Mouse (Mus musculus) layer of hippocampus, adult 2 months (tissue): ENCODE measurements around the gene Olfr1097. TPM values are rescaled to one million over a fixed set of nuclear protein-coding genes. Genes with fewer than 3 reads are reported as not detected.

Experiments used
- DNase-seq, 2 experiments: peaks; one replicate each; pipeline ENCODE4 v3.0.0; 2022; ENCODE audit warnings: low spot score in 2 of 2
- H3K27ac ChIP-seq: fragments of 200-600 bp; 2 replicates; pipeline ENCODE4 v1.8.1; 2022
- H3K4me3 ChIP-seq: fragments of 200-600 bp; 2 replicates; pipeline ENCODE4 v1.8.1; 2022; ENCODE audit warnings: mild to moderate bottlenecking
- CTCF ChIP-seq: fragments of 200-600 bp; conservative IDR thresholded peaks from 2 replicates; pipeline ENCODE4 v1.8.1; 2022; ENCODE audit warnings: antibody characterized with exemption, mild to moderate bottlenecking, moderate library complexity
- long read RNA-seq, 2 experiments: library from polyadenylated mRNA; stranded (forward); transcript quantifications; one replicate each; pipeline ENCODE4 v2.0.0; 2021; ENCODE audit warnings: borderline mapping rate in 2 of 2
- total RNA-seq, 2 experiments: library from RNA; stranded (reverse); gene quantifications; 2 replicates each; pipeline ENCODE4 v1.2.3; 2021

The Olfr1097 gene
- not detected for total RNA-seq
- long read RNA-seq, experiment 1, result 0 reads
- long read RNA-seq, experiment 2, result 0 reads

DNA sequence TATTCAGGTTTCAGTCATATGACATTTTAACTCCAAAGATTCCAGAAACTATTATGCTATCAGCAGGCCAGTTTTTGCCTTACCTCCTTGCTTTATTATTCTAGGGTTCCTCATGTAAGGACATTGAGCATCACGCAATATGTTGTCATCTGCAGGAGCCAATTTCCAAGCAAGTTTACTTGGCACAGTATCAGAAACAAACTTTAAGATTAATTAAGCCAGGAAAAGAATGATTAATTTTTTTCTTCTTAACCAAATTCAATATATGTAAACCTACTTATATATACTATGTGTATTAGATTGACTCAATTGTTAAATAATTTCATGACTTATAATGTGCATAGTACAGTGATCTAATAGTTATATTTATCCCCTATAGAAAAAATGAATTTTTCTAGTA is at the start of gene Olfr1097:
Gene Olfr1097, minus strand, starts transcription at position 101 of the 400 bp plus-strand sequence.
- no peak for DNase-seq

DNA sequence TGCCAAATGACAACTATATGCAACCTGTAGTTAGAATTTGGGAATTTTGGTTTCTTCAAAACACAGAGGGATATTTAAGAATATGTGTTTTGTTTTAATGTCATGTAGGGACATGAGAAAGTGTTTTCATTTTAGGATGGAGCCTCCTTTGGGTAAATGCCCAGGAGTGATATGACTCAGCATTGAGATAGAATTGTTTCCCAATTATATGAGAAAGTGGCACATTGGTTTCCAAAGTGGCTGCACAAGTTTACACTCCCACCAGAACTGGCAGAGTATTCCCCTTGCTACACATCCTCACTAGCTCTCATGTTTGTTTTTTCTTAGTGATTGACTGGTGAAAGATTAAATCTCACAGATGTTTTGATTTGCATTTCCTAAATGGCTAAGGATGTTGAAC is 34.5 kb upstream of the Olfr1097 start:
- no peak for TF ChIP-seq CTCF
- Histone ChIP-seq H3K4me3 (no peak overlapping the region), H3K27ac (no peak overlapping the region)
- no peak for DNase-seq

More for the DNA sequence above, at the start of gene Olfr1097:
- H3K27ac ChIP-seq, result no peak within 1 kb of the TSS
- no peak within 1 kb of the TSS for H3K4me3 ChIP-seq
- no peak for TF ChIP-seq CTCF

DNA sequence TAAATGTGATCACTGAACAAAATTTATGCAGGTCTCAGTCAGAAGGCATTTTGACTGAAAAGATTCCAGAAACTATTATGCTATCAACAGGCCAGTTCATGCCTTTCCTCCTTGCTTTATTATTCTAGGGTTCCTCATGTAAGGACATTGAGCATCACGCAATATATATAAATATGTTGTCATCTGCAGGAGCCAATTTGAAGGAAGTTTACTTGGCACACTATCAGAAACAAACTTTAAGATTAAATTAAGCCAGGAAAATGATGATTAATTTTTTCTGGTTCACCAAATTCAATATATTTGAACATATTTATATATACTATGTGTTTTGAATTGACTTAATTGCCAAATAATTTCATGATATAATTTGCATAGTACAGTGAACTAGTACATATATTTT is 32.4 kb upstream of the Olfr1097 start, which contains the start of gene Olfr1098:
Gene Olfr1098, minus strand, starts transcription at position 101 of the 400 bp plus-strand sequence.
- TF ChIP-seq CTCF, result no peak
- no peak for DNase-seq
- H3K4me3 ChIP-seq, result no peak within 1 kb of the TSS

DNA sequence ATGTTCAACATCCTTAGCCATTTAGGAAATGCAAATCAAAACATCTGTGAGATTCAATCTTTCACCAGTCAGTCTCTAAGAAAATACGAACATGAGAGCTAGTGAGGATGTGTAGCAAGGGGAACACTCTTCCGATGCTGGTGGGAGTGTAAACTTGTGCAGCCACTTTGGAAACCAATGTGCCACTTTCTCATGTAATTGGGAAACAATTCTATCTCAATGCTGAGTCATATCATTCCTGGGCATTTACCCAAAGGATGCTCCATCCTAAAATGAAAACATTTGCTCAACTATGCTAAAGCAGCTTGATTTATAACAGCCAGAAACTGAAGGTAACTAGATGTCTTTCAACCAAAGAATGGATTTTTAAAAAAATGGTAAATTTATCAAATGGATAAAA is 13.6 kb upstream of the Olfr1097 start:
- no peak for TF ChIP-seq CTCF
- DNase-seq, result no peak

More for the DNA sequence above, 32.4 kb upstream of the Olfr1097 start, which contains the start of gene Olfr1098:
- no peak within 1 kb of the TSS for H3K27ac ChIP-seq

DNA sequence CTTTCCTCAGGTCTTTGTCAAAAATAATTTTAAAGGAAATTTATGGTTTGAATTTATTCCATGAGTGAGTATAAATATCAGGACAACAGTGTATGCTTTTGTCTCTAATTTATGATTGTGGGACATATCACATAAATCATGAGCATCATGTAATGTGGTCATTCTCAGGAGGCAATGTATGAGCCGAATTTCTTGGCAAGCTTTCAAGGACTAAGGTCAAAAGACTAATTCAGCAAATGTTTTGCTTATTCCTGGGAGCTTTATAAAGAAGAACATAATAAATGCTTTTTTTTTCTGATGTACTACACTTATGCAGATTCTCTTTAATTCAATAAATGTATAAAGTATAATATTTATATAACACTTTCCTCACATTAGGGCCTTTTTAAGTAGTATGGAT is 17.3 kb downstream of the Olfr1097 start, which contains the start of gene Gm13723:
Gene Gm13723, minus strand, starts transcription at position 101 of the 400 bp plus-strand sequence.
- no peak for DNase-seq
- H3K4me3 ChIP-seq, result no peak within 1 kb of the TSS
- H3K27ac ChIP-seq, result no peak within 1 kb of the TSS
- TF ChIP-seq CTCF, result no peak

More for the DNA sequence above, 13.6 kb upstream of the Olfr1097 start:
- H3K4me3 ChIP-seq, result no peak overlapping the region
- no peak overlapping the region for H3K27ac ChIP-seq

DNA sequence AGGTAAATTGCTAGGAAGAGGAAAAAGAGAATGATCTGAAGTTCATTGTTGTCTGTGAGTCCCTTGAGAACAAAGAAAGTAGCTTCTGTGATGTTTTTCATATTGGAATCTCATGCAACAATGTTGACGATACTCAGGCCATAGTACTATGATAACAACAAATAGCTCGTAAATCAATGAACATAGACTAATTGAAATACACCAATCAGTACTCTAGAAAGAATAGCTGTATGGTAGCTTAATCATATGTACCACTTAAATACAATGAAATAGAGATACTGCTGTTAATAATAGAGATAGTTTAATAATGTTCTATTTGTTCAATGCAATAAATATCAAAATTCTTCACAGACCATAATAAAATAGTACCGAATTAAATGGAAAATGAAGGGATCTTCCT is 40.4 kb downstream of the Olfr1097 start, which contains the start of gene Olfr1095:
Gene Olfr1095, minus strand, starts transcription at position 101 of the 400 bp plus-strand sequence.
- no peak within 1 kb of the TSS for H3K27ac ChIP-seq
- no peak within 1 kb of the TSS for H3K4me3 ChIP-seq
- no peak for TF ChIP-seq CTCF
- DNase-seq, result no peak

Other genes with a start within 250 kb of the Olfr1097 start
- not detected for gene Olfr1085, start 230.2 kb downstream of the Olfr1097 start, total RNA-seq
- gene Olfr1086, start 212.1 kb downstream of the Olfr1097 start, total RNA-seq, result not detected
- not detected for gene Olfr1087, start 193.8 kb downstream of the Olfr1097 start, total RNA-seq
- not detected for gene Olfr1089, start 158.5 kb downstream of the Olfr1097 start, total RNA-seq
- gene Olfr1090, start 133.2 kb downstream of the Olfr1097 start, total RNA-seq, result not detected
- not detected for gene Olfr1093, start 109.7 kb downstream of the Olfr1097 start, total RNA-seq
- not detected for gene Olfr141, start 82.2 kb downstream of the Olfr1097 start, total RNA-seq
- not detected for gene Olfr1094, start 67.6 kb downstream of the Olfr1097 start, total RNA-seq
- not detected for gene Olfr1095, start 40.5 kb downstream of the Olfr1097 start, total RNA-seq
- not detected for gene Gm13723, start 17.4 kb downstream of the Olfr1097 start, total RNA-seq
- not detected for gene Olfr1098, start 32.3 kb upstream of the Olfr1097 start, total RNA-seq
- not detected for gene Olfr1099, start 68.5 kb upstream of the Olfr1097 start, total RNA-seq
- not detected for gene Olfr1100, start 87.7 kb upstream of the Olfr1097 start, total RNA-seq
- gene Olfr1101, start 99.0 kb upstream of the Olfr1097 start, total RNA-seq, result not detected
- gene Olfr1102, start 106.2 kb upstream of the Olfr1097 start, total RNA-seq, result not detected
- not detected for gene Olfr1104, start 134.9 kb upstream of the Olfr1097 start, total RNA-seq
- not detected for gene Olfr1105, start 144.3 kb upstream of the Olfr1097 start, total RNA-seq
- gene Olfr1106, start 160.1 kb upstream of the Olfr1097 start, total RNA-seq, result not detected
- gene Olfr1107, start 183.6 kb upstream of the Olfr1097 start, total RNA-seq, result not detected
- not detected for gene Olfr1109, start 203.8 kb upstream of the Olfr1097 start, total RNA-seq
- gene Olfr259, start 222.4 kb upstream of the Olfr1097 start, total RNA-seq, result not detected
- gene Olfr1110, start 248.1 kb upstream of the Olfr1097 start, total RNA-seq, result not detected